Mouse (Mus musculus) forebrain, embryonic 16.5 days (tissue): ENCODE measurements around the gene Hipk2. TPM values are rescaled to one million over a fixed set of nuclear protein-coding genes. Genes with fewer than 3 reads are reported as not detected.

Source experiments
- ATAC-seq: fragments of 200-750 bp; cut with Nextera tagmentation; 2 replicates; pipeline ENCODE4 v1.8.0; 2017; ENCODE audit warnings: mild to moderate bottlenecking, moderate library complexity
- H3K27ac ChIP-seq: fragments of 300-500 bp; sonication (generic); 2 replicates; pipeline ENCODE4 v1.5.1; 2014; ENCODE audit warnings: low read length, control low read depth
- H3K27me3 ChIP-seq: fragments of 300-500 bp; sonication (generic); replicated peaks from 2 replicates; pipeline ENCODE4 v1.6.1; 2014; ENCODE audit warnings: low read length; ENCODE audit not compliant: control insufficient read depth, insufficient read depth
- H3K36me3 ChIP-seq: fragments of 300-500 bp; sonication (generic); 2 replicates; pipeline ENCODE4 v1.6.1; 2014; ENCODE audit not compliant: control insufficient read depth, insufficient read depth
- H3K4me1 ChIP-seq: fragments of 300-500 bp; sonication (generic); replicated peaks from 2 replicates; pipeline ENCODE4 v1.6.1; 2014; ENCODE audit warnings: low read length; ENCODE audit not compliant: control insufficient read depth, insufficient read depth
- H3K4me2 ChIP-seq: fragments of 300-500 bp; sonication (generic); 2 replicates; pipeline ENCODE4 v1.6.1; 2014; ENCODE audit warnings: mild to moderate bottlenecking, low read length, control low read depth
- H3K4me3 ChIP-seq: fragments of 300-500 bp; sonication (generic); replicated peaks from 2 replicates; pipeline ENCODE4 v1.5.1; 2014; ENCODE audit warnings: mild to moderate bottlenecking, low read length, control low read depth
- H3K9ac ChIP-seq: fragments of 300-500 bp; sonication (generic); replicated peaks from 2 replicates; pipeline ENCODE4 v1.6.1; 2014; ENCODE audit warnings: low read depth, low read length, control low read depth
- H3K9me3 ChIP-seq: fragments of 300-500 bp; sonication (generic); 2 replicates; pipeline ENCODE4 v1.6.1; 2016; ENCODE audit warnings: low read length; ENCODE audit not compliant: control insufficient read depth
- WGBS: fragments of 180-500 bp; shearing (Covaris S2); extraction: QIAGEN DNeasy Blood & Tissue Kit; methylation state at CpG from one replicate; pipeline ENCODE4 v1.1.7; 2014; 5-methylcytosine and 5-hydroxymethylcytosine counted together
- polyA plus RNA-seq: library from polyadenylated mRNA; unstranded; fragments of >200 nt; fragmentation: Nextera tagmentation; extraction: Ambion mirVana; gene quantifications from 2 replicates; pipeline ENCODE4 v1.2.1, GENCODE M21; 2015

The Hipk2 gene
- polyA plus RNA-seq, 1 experiment from 2014 or later: 29.2 TPM

DNA sequence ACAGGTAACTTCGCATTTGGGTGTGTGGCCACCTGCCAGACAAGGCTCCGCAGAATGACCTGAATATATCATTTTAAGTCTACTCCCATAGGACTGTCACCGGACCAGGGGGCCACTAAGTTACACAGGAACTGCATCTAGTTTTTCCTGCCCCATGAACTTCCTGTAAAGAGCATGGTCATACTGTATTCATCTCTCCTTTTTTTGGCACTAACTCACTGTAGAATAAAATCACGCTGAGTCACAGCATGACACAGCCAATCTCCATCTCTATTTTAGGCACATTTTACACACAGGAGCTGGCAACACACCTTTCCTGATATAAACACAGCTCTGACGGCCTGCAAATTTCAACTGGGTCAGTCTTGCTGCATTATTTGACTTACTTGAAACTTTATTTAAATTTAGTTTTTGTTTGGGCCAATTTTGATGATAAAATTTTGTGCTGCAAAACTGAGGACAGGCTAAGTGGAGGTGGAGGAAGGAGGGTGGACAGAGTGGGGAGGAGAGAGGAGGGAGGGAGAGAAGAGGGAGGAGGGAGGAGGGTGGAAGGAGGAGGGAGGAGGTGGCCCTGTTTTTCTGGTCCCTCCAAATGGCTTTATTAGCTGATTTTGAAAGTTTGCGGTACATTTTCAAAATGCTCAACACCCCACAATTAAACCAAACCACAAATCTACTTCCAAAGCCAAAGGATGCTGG is 88.0 kb downstream of the Hipk2 start:
- H3K9me3 ChIP-seq: no peaks in the 10 kb centered on the region
- no peak for ATAC-seq
- WGBS: 89% methylated on average over 6 of the region's 6 CpGs

DNA sequence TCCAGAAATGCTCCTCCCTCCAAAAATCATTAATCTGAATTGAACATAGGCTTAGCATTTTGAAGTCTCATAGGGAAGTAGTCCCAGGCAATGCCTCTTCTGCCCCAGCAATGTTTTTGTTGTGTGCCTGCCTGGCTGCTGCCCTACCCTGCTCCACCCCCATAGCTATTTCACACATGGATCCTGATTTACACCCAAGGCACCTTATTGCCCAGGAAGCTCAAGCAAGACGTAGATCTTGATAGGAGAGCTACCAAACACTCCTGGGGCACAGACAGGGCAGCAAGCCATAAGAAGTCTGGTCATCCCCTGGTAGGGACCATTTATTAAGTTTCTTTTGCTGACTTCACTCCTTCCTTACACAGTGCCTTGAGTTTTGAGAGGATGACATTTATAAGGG is 88.8 kb downstream of the Hipk2 start:
- Histone ChIP-seq H3K27me3 (no peaks in the 10 kb centered on the region), H3K4me3 (no peak overlapping the region), H3K36me3 (no peaks in the 10 kb centered on the region), H3K9me3 (no peaks in the 10 kb centered on the region), H3K4me1 (peaks cover 6% of the 10 kb centered on the region), H3K4me2 (no peak overlapping the region), H3K27ac (no peak overlapping the region), H3K9ac (no peak overlapping the region)
- ATAC-seq: no peak
- 58% methylated on average over 1 of the region's 1 CpGs for WGBS

More for the DNA sequence above, 88.0 kb downstream of the Hipk2 start:
- no peak overlapping the region for H3K4me3 ChIP-seq
- H3K36me3 ChIP-seq: no peaks in the 10 kb centered on the region
- H3K27me3 ChIP-seq: no peaks in the 10 kb centered on the region
- H3K27ac ChIP-seq: no peak overlapping the region
- H3K9ac ChIP-seq: no peak overlapping the region
- H3K4me2 ChIP-seq: no peak overlapping the region
- H3K4me1 ChIP-seq: peaks cover 6% of the 10 kb centered on the region

DNA sequence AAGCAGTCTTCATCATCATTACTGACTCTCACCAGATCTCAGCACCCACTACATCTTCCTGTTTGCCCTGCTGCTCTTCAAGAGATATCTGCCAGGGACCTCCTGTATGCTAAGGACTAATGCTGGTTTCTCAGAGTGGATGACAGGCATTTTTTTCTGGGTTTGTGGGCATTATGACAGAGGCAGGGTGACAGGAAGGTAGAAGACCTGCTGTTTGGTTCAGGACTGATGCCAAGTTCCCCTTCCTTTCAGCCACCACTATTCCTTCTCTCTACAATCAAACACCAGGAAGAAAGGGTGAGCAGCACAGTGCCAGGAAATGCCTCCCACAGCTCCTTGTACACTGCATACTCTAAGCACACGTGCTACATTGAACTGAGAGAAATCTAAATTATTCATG is 90.2 kb downstream of the Hipk2 start:
- no peak overlapping the region for H3K27ac ChIP-seq

DNA sequence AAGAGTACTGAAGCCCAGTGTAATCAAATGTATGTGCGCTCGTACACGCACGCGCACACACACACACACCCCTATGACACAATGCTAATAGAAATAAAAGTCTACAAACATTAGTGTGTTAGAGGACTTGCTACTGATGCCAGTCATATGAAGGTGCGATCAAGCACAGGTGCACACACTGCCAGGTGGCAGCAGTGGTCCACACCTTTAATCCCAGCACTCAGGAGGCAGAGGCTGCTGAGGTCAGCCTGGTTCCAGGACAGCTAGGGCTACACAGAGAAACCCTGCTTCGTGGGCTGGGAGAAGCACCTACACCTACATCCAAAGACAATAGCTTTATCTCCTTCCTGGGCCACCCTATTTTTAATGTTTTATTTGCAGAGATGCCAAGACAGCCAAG is 96.6 kb downstream of the Hipk2 start:
- 95% methylated on average over 7 of the region's 7 CpGs for whole genome bisulfite sequencing
- no peak for ATAC-seq
- H3K27ac ChIP-seq: no peak overlapping the region
- no peak overlapping the region for H3K4me3 ChIP-seq
- H3K4me1 ChIP-seq: no peaks in the 10 kb centered on the region
- H3K4me2 ChIP-seq: no peak overlapping the region
- no peak overlapping the region for H3K9ac ChIP-seq
- H3K36me3 ChIP-seq: no peaks in the 10 kb centered on the region
- no peaks in the 10 kb centered on the region for H3K27me3 ChIP-seq
- no peaks in the 10 kb centered on the region for H3K9me3 ChIP-seq

More for the DNA sequence above, 90.2 kb downstream of the Hipk2 start:
- H3K4me2 ChIP-seq: no peak overlapping the region
- no peaks in the 10 kb centered on the region for H3K27me3 ChIP-seq
- ATAC-seq: 0 out of 2 replicates have a peak, but pooled peaks have one; percentile 45
- 16% methylated on average over 1 of the region's 1 CpGs for WGBS
- no peak overlapping the region for H3K9ac ChIP-seq
- peaks cover 6% of the 10 kb centered on the region for H3K4me1 ChIP-seq
- no peak overlapping the region for H3K4me3 ChIP-seq
- no peaks in the 10 kb centered on the region for H3K9me3 ChIP-seq
- H3K36me3 ChIP-seq: no peaks in the 10 kb centered on the region

DNA sequence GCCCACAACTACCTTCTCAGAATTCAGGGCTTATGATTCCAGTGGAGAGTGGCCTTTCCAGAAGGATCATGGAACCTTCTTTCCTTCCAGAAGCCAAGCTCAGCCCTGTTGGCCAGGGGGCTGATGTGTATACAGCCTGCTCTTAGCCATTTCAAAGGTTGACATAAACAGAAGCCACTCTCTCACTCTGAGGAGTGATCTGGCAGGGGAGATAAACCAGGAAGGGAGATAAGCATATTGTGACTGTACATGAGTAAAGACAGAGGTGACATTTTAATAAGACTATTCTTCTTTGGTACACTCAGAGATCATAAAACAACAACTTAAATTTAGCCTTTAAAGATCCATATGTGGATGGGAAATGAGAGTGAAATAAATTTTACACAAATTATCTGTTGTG is 97.1 kb downstream of the Hipk2 start:
- Histone ChIP-seq H3K27me3 (no peaks in the 10 kb centered on the region), H3K36me3 (no peaks in the 10 kb centered on the region), H3K9me3 (no peaks in the 10 kb centered on the region), H3K4me2 (no peak overlapping the region), H3K4me3 (no peak overlapping the region), H3K27ac (no peak overlapping the region), H3K4me1 (no peaks in the 10 kb centered on the region), H3K9ac (no peak overlapping the region)
- ATAC-seq: no peak

DNA sequence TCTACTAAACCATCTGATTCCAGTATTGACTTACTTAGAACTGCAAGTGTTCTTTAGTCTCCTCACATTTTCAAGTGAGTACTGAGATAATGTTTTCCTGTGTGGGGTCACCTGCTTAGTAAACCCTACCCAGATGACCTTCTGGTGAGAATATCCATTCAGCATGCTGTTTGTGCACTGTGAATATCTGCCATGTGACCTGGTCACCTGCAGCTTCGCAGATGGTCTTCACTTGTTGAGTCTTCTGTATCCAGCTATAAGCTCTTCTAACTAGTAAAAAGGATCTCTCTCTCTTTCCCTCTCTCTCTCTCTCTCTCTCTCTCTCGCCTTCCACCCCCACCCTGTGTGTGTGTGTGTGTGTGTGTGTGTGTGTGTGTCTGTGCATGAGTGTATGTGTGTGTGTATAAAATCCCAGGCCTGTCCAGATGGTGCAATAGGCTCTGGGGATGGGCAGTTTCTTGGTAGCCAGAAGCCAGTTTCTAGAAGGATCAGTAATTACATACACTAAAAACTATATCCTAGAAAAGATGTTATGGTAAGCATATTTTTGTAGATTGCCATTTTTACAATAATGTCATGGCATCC is 99.9 kb downstream of the Hipk2 start:
- no peaks in the 10 kb centered on the region for H3K9me3 ChIP-seq
- no peak overlapping the region for H3K9ac ChIP-seq
- no peak overlapping the region for H3K27ac ChIP-seq
- no peaks in the 10 kb centered on the region for H3K27me3 ChIP-seq
- no peaks in the 10 kb centered on the region for H3K4me1 ChIP-seq
- 90% methylated on average over 2 of the region's 2 CpGs for WGBS
- ATAC-seq: no peak
- H3K4me2 ChIP-seq: no peak overlapping the region
- H3K36me3 ChIP-seq: no peaks in the 10 kb centered on the region
- H3K4me3 ChIP-seq: no peak overlapping the region

DNA sequence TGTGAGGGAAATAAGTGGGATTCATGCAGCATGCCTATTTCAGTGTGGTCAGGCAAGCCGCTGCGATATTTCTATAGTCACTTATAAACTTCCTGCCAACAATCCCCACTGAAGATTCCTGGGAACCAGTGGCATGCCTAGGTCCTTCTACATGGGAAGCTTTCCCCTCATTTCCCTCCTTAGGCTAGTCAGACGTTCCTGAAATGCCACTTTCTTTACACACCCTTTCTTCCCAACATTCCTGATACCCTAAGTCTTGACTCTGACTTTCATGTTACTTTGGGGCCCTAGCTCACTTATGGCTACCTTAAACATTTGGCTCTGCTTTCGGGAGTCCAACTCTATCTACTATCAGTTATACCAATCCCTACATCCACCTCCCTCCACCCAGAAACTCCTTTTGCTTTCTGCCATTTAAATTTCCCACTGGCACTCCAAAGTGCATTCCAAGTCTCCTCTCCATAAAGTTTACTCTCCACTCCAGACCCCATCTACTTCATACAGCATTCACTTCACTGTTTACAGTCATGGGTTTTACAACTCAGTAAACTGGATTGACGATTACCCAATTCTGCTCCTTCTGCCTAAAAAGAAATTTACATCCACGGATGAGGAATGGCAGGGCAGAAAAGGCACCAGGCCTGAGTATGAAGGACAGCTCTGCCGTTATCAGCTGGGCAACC is 103.0 kb downstream of the Hipk2 start:
- no peak overlapping the region for H3K9ac ChIP-seq
- H3K4me1 ChIP-seq: no peaks in the 10 kb centered on the region
- no peak overlapping the region for H3K27ac ChIP-seq
- no peak overlapping the region for H3K4me3 ChIP-seq
- H3K27me3 ChIP-seq: no peaks in the 10 kb centered on the region
- H3K9me3 ChIP-seq: no peaks in the 10 kb centered on the region
- H3K4me2 ChIP-seq: no peak overlapping the region
- no peak for ATAC-seq
- 86% methylated on average over 7 of the region's 7 CpGs for WGBS
- no peaks in the 10 kb centered on the region for H3K36me3 ChIP-seq

DNA sequence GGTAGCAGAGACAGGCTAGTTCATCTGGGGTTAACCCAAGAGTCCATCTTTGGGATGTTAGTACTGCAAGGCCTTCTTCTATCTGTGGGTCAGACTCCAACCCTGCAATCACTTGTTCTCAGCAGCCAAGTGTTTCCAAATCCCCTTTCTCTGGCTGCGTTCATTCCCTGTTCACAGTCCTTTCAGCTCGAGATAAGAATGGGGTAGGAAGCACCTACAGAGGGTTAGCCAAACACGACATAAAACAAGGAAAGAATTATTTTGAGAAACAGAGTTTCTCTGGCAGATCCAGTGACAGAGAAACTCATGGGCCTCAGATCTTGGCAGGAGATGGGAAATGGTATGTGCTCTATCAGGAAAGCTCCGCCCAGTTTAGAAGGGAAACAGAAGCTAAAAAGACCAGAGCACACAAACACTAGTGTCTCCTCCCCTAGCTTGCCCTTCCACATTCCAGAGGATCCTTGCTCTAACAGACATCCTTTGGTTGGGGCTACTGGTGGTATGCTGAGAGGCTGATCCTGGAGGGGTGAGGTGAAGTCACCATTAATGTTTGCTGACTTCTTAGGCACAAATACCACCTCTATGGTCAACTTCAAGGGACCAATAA is 104.8 kb downstream of the Hipk2 start:
- H3K4me1 ChIP-seq: no peaks in the 10 kb centered on the region
- H3K9me3 ChIP-seq: no peaks in the 10 kb centered on the region
- H3K27me3 ChIP-seq: no peaks in the 10 kb centered on the region
- H3K4me2 ChIP-seq: no peak overlapping the region
- no peak overlapping the region for H3K27ac ChIP-seq
- H3K4me3 ChIP-seq: no peak overlapping the region
- ATAC-seq: no peak
- no peaks in the 10 kb centered on the region for H3K36me3 ChIP-seq
- 83% methylated on average over 4 of the region's 4 CpGs for WGBS
- H3K9ac ChIP-seq: no peak overlapping the region

DNA sequence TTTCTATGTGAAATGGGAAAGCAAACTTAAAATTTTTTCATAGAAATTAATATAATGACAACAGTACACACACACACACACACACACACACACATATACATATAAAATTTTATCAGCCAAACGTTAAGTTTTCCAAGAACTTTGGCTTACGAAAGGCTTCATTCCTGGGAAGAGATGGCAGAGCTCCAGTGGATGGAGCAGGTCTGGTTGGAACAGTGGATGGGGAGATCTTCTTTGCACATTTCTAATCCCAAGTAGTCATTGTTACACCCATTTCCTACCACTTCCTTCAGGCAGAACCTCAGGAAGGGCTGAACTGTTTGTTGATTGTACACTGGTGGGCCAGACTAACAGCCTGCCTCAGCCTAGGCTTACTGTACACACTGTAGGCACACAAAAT is 106.3 kb downstream of the Hipk2 start:
- Histone ChIP-seq H3K9me3 (no peaks in the 10 kb centered on the region), H3K27me3 (no peaks in the 10 kb centered on the region), H3K9ac (no peak overlapping the region), H3K27ac (no peak overlapping the region), H3K36me3 (no peaks in the 10 kb centered on the region), H3K4me2 (no peak overlapping the region), H3K4me1 (no peaks in the 10 kb centered on the region), H3K4me3 (no peak overlapping the region)
- 83% methylated on average over 2 of the region's 2 CpGs for WGBS
- ATAC-seq: no peak
